Mouse (Mus musculus): Measurements from ENCODE around the gene Syt8. TPM values are rescaled to one million over a fixed set of nuclear protein-coding genes. Genes with fewer than 3 reads are reported as not detected.

The Syt8 gene
- total RNA-seq, 2 experiments from 2014 or later = not detected

- DNase-seq = no peak
- intact Hi-C loops (cut with DNase I) = no loop called here
Measured at GRCm38 (mm10) chr7:142442908-142443420, 8.3 kb downstream of the Syt8 start.

- intact Hi-C loops (cut with DNase I) = no loop called here
- DNase-seq = no peak
Measured at GRCm38 (mm10) chr7:142443474-142443873, 8.8 kb downstream of the Syt8 start.

- no peak for DNase-seq
Measured at GRCm38 (mm10) chr7:142444171-142444570, 9.5 kb downstream of the Syt8 start.

GRCm38 (mm10) chr7:142445324-142445723 is 10.7 kb downstream of the Syt8 start:
- DNase-seq = no peak
- intact Hi-C loops (cut with DNase I) = no loop called here

More at GRCm38 (mm10) chr7:142444171-142444570, 9.5 kb downstream of the Syt8 start:
- intact Hi-C loops (cut with DNase I) = no loop called here

GRCm38 (mm10) chr7:142446264-142446663 is 11.6 kb downstream of the Syt8 start:
- DNase-seq = no peak
- intact Hi-C loops (cut with DNase I) = no loop called here

GRCm38 (mm10) chr7:142449038-142449617 is 14.5 kb downstream of the Syt8 start:
- DNase-seq = no peak
- intact Hi-C loops (cut with DNase I) = no loop called here

- intact Hi-C loops (cut with DNase I) = no loop called here
- no peak for DNase-seq
Measured at GRCm38 (mm10) chr7:142454706-142455105, 20.1 kb downstream of the Syt8 start.

GRCm38 (mm10) chr7:142455251-142455650 is 20.6 kb downstream of the Syt8 start:
- intact Hi-C loops (cut with DNase I) = no loop called here
- peak in 1 of 2 experiments; percentile 1 for DNase-seq

GRCm38 (mm10) chr7:142456806-142457205 is 22.2 kb downstream of the Syt8 start:
- intact Hi-C loops (cut with DNase I) = no loop called here
- DNase-seq = peak in 1 of 2 experiments; percentile 8

GRCm38 (mm10) chr7:142457227-142457811 is 22.7 kb downstream of the Syt8 start:
- DNase-seq = peak; percentile 32 to 48
- intact Hi-C loops (cut with DNase I) = no loop called here

- intact Hi-C loops (cut with DNase I) = no loop called here
- DNase-seq = peak in 1 of 2 experiments; percentile 9
Measured at GRCm38 (mm10) chr7:142458026-142458425, 23.4 kb downstream of the Syt8 start.

GRCm38 (mm10) chr7:142458676-142459298 is 24.1 kb downstream of the Syt8 start:
- intact Hi-C loops (cut with DNase I) = no loop called here
- peak in 1 of 2 experiments; percentile 2 for DNase-seq

- peak; percentile 23 to 36 for DNase-seq
- intact Hi-C loops (cut with DNase I) = no loop called here
Measured at GRCm38 (mm10) chr7:142459299-142459691, 24.6 kb downstream of the Syt8 start.

GRCm38 (mm10) chr7:142460636-142461077 is 26.0 kb downstream of the Syt8 start, which contains the start of gene Lsp1:
TSS of gene Lsp1 (plus strand) at chr7:142460809.
- intact Hi-C loops (cut with DNase I) = no loop called here
- peak in 1 of 2 experiments; percentile 11 for DNase-seq

- intact Hi-C loops (cut with DNase I) = no loop called here
- DNase-seq = peak in 1 of 2 experiments; percentile 6
Measured at GRCm38 (mm10) chr7:142461446-142461845, 26.8 kb downstream of the Syt8 start.

GRCm38 (mm10) chr7:142462190-142462589 is 27.5 kb downstream of the Syt8 start:
- peak; percentile 16 to 37 for DNase-seq
- intact Hi-C loops (cut with DNase I) = no loop called here

GRCm38 (mm10) chr7:142462594-142463078 is 28.0 kb downstream of the Syt8 start:
- DNase-seq = peak in 1 of 2 experiments; percentile 5
- intact Hi-C loops (cut with DNase I) = no loop called here

- DNase-seq = no peak
- intact Hi-C loops (cut with DNase I) = no loop called here
Measured at GRCm38 (mm10) chr7:142470171-142470691, 35.6 kb downstream of the Syt8 start.

GRCm38 (mm10) chr7:142470808-142471413 is 36.3 kb downstream of the Syt8 start:
- intact Hi-C loops (cut with DNase I) = no loop called here
- peak; percentile 65 to 77 for DNase-seq

- intact Hi-C loops (cut with DNase I) = no loop called here
- peak; percentile 18 to 37 for DNase-seq
Measured at GRCm38 (mm10) chr7:142471414-142471861, 36.8 kb downstream of the Syt8 start.

Measured in heart, postnatal 36 days (tissue).